Mouse (Mus musculus) 3134 (cell line): ENCODE results near the gene Tacc2.

ENCODE experiments used
- DNase-seq: peaks from one replicate; pipeline ENCODE4 v3.0.0-alpha.2; 2011; ENCODE audit warnings: low spot score; ENCODE audit not compliant: insufficient read length; ENCODE audit errors: extremely low read depth

The Tacc2 gene

GRCm38 (mm10) chr7:130713319-130713718, 136.1 kb downstream of the Tacc2 start:
- no peak for DNase-seq

DNA sequence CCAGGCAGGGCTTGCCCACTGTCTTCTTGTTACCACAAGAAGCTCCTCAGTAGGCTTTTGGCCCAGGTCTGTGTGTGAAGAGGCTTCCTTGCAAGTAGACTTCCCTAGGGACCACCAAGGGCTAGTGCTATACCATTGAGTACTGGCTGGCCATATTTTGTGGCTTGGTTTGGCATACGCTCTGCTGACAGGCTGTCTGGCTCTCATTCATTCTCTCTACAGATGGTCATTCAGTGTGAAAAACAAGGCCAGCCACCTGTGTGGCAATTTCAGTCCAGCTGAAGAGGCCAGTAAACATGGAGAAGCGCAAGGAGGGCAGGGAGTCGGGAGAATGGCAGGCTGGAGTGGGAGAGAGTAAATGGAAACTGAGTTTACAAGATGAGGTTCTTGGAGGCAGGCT, 138.2 kb downstream of the Tacc2 start:
- no peak for DNase-seq

DNA sequence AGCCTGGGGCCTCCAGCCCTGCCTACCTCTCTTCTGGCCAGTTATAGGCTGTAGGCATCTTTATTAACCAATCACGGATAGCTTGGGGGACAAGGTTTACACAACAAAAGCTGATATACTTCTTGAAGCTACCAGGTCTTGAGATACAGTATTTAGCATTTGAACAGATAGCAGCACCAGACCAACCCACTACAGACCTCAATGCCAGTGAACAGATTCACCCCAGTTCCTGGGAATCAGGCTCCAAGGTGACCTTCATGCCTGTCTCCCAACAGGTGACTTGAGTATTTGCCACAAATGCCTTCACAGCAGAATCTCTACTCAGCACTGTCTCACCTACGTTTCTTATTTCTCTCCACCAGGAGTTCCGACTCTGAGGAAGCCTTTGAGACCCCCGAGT, 139.1 kb downstream of the Tacc2 start:
- DNase-seq: no peak

GRCm38 (mm10) chr7:130716989-130717388, 139.8 kb downstream of the Tacc2 start:
- DNase-seq: no peak

DNA sequence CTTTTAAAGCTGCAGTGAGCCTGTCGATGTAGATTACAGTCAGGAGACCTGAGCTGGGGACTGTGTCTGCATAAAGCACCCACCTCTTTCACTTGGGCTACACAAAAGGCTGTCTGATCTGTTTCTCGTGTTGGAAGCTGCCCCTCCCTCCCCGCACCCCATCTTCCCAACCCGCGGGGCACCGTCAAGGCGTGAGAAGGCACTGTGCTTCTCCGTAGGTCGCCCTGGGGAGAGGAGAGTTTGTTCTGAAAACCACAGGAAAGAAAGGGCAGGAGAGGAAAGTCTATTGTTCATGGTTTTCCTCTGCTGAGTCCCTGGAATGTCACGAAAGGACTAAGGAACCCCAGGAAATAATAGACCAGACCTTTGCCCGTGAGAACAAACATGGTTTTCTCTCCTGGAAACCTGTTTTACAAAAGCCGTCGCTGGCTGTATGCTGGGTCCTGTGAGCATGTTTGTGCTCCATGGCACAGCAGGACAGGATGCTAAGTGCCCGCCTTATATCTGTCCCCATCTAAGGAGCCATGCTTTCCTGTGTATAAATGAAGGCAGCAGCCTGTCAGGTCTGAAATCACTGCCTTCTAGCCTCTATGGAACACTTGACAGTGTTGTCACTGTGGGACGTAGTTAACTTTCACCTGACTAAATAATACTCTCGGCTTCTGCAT, 142.8 kb downstream of the Tacc2 start:
- DNase-seq: no peak

DNA sequence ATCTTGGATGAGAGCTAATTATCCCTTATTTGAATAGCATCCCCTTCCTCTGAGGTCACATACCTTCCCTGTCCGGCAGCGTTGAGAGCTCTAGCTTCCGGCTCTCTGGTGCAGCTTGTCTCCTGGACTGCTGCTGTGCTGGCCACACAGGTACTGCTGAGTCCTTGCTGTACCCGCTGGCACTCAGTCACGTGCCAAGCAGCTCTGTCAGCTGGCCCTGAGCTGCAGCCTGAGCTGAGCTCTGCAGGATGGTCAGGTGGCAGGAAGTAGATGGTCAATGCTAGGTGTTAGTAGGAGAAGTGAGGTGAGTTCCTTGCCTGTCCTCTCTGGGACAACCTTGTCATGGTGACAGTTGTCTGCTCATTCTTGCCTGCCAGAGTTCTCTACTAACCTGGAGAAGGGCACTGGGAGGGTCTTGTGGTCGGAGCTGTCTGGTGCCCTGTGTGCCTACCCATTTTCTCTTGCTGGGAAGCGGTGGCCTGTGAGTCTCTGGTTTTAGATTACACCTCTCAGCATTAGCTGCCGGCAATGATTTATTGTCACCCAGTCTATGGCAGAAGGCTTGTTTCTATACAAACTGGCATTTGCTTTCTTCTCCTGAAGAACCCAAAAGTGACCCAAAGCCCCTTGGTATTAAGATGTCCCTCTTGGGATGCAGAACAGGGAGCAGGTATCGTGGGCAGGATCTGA, 143.6 kb downstream of the Tacc2 start:
- no peak for DNase-seq

- no peak for DNase-seq
Measured at GRCm38 (mm10) chr7:130726185-130726584, 148.9 kb downstream of the Tacc2 start.

GRCm38 (mm10) chr7:130726724-130727422, 149.6 kb downstream of the Tacc2 start:
- DNase-seq: no peak

- DNase-seq: no peak
Measured at GRCm38 (mm10) chr7:130727560-130727959, 150.3 kb downstream of the Tacc2 start.

DNA sequence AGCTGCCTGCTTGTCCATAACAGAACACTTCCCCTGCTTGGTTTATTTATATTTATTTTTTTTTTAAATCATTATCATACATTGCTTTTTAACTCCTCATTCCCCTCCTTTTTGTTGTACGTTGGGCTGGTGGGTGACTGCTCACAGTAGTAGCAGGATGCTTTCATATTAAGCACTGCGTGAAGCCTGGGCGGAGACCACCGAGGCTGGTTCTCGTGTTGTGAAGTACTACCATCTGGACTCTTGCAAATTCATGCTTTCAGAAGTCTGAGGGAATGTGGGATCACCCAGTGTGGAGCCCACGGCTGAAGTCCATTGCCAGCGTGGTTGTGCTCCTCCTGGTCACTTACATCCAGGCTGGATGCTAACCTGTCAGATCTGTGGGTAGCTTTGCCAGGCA, 154.6 kb downstream of the Tacc2 start:
- DNase-seq: no peak

DNA sequence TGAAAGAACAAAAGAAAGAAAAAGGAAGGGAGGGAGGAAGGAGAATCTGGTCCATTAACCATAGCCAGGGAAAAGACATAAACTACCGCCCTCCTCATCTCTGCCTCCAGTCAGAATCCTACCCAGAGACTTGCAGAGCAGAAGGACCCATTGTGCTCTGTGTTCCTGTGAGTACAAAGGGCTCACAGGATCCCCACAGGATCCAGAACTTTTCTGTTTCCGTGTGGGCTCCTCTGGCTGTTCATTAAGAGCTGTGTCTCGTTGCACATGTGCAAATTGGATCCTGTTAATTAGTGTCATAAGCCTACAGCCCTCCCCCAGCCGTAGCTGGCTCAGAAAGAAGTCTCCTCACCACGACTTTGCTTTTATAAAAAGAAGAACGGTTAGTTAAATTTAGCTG, 155.7 kb downstream of the Tacc2 start:
- no peak for DNase-seq

- DNase-seq: no peak
Measured at GRCm38 (mm10) chr7:130733423-130733822, 156.2 kb downstream of the Tacc2 start.

DNA sequence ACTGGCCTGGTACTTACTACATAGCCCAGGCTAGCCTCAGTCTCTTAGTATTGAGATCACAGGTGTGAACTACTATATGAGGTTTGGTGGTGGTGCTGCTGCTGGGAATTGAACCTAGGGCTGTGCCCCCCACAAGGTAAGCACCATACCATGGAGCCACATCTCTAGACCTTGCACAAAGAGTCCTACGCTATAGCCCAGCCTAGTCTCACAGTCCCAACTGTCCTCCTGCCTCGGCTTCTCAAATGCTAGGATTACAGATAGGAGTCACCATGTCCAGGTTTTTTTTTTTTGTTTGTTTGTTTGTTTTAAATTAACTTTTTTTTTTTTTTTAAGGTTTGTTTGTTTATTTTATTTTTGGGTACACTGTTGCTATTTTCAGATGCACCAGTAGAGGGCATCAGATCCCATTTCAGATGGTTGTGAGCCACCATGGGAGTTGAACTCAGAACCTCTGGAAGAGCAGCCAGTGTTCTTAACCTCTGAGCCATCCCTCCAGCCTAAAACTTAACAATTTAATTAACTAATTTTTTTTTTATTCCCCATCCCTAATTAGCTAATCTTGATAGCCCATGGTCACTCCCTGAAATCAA, 157.1 kb downstream of the Tacc2 start:
- DNase-seq: no peak

DNA sequence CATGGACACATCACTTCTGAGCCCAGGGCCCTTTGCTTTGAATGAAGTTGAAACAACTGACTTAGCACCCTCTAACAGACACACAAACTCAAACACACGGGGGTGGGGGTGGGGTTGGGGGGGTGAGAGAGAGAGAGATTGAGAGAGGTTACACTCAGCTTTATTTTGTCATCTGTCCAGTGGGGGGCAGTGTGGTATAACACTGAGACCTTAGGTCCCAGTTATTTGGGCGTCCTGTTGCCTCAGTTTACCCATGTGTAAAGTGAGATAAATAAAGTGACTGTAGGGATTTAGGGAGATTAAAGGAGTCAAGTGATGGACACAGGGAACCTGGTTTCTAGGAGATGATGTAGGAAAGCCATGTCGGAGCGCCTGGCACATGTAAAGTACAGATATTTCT, 163.9 kb downstream of the Tacc2 start:
- no peak for DNase-seq

DNA sequence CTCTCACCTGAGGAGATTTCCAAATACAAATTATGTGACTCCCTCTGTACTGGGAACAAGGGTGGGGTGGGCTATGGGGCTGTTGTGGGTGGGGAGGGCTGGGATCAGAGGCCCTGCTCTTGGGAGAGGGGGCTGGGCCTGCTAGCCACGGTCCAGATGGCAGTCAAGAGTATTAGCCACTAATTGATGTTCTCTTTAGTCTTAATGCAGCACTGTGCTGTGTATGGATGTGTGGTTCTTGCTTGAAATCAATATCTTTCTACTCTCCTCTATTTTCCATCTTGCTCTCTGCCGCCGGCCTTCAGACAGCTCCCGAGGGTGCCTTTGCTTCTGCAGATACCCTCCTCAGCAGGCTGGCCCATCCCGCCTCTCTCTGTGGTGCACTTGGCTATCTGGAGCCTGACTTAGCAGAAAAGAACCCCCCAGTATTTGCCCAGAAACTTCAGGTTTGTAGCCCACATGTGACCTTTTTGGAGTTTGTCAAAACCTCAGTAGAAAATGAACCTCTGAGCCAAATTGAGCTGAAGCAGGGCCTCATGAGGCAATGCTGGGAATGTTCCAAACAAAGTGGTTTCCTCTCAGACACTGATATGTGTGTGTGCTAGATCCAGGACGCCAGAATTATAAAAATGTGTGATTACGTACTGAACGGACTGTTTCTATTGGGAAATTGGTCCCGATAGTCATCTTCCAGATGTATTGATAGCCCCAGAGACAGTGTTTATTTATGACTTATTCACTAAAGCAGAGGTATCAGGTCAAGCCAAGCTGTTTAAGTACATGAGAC, 166.2 kb downstream of the Tacc2 start:
- no peak for DNase-seq

DNA sequence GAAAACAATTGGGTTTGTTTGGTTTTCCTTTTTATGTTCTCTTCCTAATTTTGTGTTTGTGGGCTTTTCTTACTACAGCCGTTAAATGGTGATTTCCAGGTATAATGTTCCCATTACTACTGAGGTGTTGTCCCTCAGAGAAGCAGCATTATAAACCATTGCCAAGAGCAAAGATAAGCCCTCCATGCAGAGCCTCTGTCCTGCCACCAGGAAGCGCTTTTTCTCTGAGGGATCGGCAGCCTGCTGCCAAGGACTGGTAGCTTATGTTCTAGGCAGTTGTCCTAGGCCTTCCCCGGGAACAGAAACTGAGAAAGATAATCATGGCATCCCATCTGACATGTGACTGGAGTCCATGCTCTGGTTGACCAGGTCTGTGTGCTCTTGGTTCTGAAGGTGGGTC, 171.9 kb downstream of the Tacc2 start:
- no peak for DNase-seq

- DNase-seq: no peak
Measured at GRCm38 (mm10) chr7:130750752-130751490, 173.7 kb downstream of the Tacc2 start.

- no peak for DNase-seq
Measured at GRCm38 (mm10) chr7:130751678-130752077, 174.4 kb downstream of the Tacc2 start.

GRCm38 (mm10) chr7:130754790-130755189, 177.6 kb downstream of the Tacc2 start:
- DNase-seq: no peak

GRCm38 (mm10) chr7:130756343-130756835, 179.2 kb downstream of the Tacc2 start:
- no peak for DNase-seq
